Mouse (Mus musculus): ENCODE results near the gene Pcp2. TPM values are rescaled to one million over a fixed set of nuclear protein-coding genes. Genes with fewer than 3 reads are reported as not detected.

Pcp2 gene
- total RNA-seq, 1 experiment from 2014 or later: not detected

GRCm38 (mm10) chr8:3579390-3580364 is 45.7 kb downstream of the Pcp2 start:
- no peak for ATAC-seq (ENCODE audit: extremely low read depth, insufficient number of reproducible peaks, low FRiP score, poor library complexity, severe bottlenecking)

- ATAC-seq (ENCODE audit: extremely low read depth, insufficient number of reproducible peaks, low FRiP score, poor library complexity, severe bottlenecking): no peak
These were observed 49.0 kb downstream of the Pcp2 start for GRCm38 (mm10) chr8:3576211-3576960.

- no peak for ATAC-seq (ENCODE audit: extremely low read depth, insufficient number of reproducible peaks, low FRiP score, poor library complexity, severe bottlenecking)
These were observed 50.8 kb downstream of the Pcp2 start for GRCm38 (mm10) chr8:3574546-3574945.

Other genes with a start within 250 kb of the Pcp2 start
- 179 and 187 TPM in 2 replicates for gene Arhgef18, start 232.5 kb downstream of the Pcp2 start, total RNA-seq (2017)
- gene Pex11g, start 157.9 kb downstream of the Pcp2 start, total RNA-seq (2017): 1.0 and 3.7 TPM in 2 replicates
- 0.61 TPM in 1 of 2 replicates, not detected in the other for gene Tex45, start 154.7 kb downstream of the Pcp2 start, total RNA-seq (2017)
- gene Zfp358, start 132.4 kb downstream of the Pcp2 start, total RNA-seq (2017): 3.6 and 4.1 TPM in 2 replicates
- gene Mcoln1, start 125.1 kb downstream of the Pcp2 start, total RNA-seq (2017): 80.5 and 83.9 TPM in 2 replicates
- 46.8 and 48.6 TPM in 2 replicates for gene Pnpla6, start 110.2 kb downstream of the Pcp2 start, total RNA-seq (2017)
- not detected in 2 replicates for gene C330021F23Rik, start 57.6 kb downstream of the Pcp2 start, total RNA-seq (2017)
- gene Camsap3, start 38.3 kb downstream of the Pcp2 start, total RNA-seq (2017): not detected in 2 replicates
- gene Xab2, start 4.2 kb downstream of the Pcp2 start, total RNA-seq (2017): 70.3 and 73.1 TPM in 2 replicates
- 153 and 163 TPM in 2 replicates for gene Pet100, start 4.0 kb downstream of the Pcp2 start, total RNA-seq (2017)
- gene Stxbp2, start 5.4 kb upstream of the Pcp2 start, total RNA-seq (2017): 223 and 277 TPM in 2 replicates
- gene Retn, start 30.2 kb upstream of the Pcp2 start, total RNA-seq (2017): 16.1 and 19.3 TPM in 2 replicates
- 214 and 229 TPM in 2 replicates for gene Mcemp1, start 40.2 kb upstream of the Pcp2 start, total RNA-seq (2017)
- not detected in 2 replicates for gene Fcor, start 46.8 kb upstream of the Pcp2 start, total RNA-seq (2017)
- gene Trappc5, start 50.8 kb upstream of the Pcp2 start, total RNA-seq (2017): 41.5 and 45.5 TPM in 2 replicates
- gene Fcer2a, start 68.6 kb upstream of the Pcp2 start, total RNA-seq (2017): 390 and 391 TPM in 2 replicates
- gene Clec4g, start 95.1 kb upstream of the Pcp2 start, total RNA-seq (2017): 0.58 and 0.74 TPM in 2 replicates
- 11.6 and 15.5 TPM in 2 replicates for gene Cd209a, start 123.4 kb upstream of the Pcp2 start, total RNA-seq (2017)
- not detected in 2 replicates for gene Cd209e, start 228.8 kb upstream of the Pcp2 start, total RNA-seq (2017)